Mouse (Mus musculus) right cerebral cortex, adult 2 months (tissue): ENCODE results near the gene Usp24.

Source experiments
- DNase-seq, 2 experiments: peaks; one replicate each; pipeline ENCODE4 v3.0.0; 2021 to 2022; ENCODE audit warnings: low spot score in 2 of 2

Usp24 gene

GRCm38 (mm10) chr4:106315921-106316350 lies at the start of gene Usp24:
Gene Usp24, plus strand, starts transcription at chr4:106316213.
- peak; percentile 38 to 63 for DNase-seq

DNA sequence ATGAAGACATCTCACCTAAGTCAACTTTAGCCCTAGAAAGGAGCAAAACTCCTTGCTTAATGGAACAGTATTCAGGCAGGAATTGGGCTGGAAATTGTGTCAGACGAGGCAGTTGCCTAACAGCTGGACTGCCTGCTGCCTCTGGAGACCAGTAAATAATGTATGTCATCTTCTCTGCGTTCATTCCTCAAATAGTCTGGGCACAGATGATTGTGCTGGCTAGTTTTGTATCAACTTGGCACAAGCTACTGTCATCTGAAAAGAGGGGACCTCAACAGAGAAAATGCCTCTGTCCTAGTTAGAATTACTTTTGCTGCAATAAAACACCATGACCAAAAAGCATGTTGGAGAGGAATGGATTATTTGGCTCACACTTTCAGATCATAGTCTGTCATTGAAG lies 39.1 kb upstream of the Usp24 start:
- DNase-seq = no peak

GRCm38 (mm10) chr4:106279177-106279576 lies 36.8 kb upstream of the Usp24 start:
- no peak for DNase-seq

- DNase-seq = no peak
Measured at GRCm38 (mm10) chr4:106281128-106281491, 34.9 kb upstream of the Usp24 start.

DNA sequence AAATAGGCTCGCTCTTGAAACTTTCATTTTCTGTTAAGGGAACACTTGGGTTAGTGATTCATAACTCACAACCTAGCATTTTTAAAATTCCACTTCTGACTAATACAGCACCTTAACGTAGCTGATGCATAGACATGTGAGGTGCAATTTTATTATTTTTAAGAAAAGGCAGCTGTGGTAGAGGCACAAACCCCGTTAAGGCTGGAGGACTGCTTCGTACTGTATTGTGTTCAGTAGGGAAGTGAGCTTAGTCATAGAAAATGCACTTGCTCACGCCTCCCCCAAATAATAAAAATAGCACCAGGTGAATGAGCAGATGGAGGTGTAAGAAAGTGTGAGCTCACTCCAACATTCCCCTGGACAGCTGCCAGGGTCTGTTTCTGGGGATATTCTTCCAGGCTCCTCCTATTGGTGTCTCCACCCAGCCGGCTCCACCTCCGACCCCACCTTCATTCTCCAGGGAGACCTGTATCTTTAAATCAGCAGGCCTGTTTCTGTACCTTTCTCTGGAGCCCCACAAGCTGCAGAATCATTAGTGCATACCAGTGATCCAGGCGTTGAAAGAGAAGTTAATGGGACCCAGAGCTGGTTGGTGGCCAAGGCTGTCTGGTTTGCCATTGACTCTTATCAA lies 34.4 kb upstream of the Usp24 start:
- DNase-seq = peak; percentile 47 to 48

DNA sequence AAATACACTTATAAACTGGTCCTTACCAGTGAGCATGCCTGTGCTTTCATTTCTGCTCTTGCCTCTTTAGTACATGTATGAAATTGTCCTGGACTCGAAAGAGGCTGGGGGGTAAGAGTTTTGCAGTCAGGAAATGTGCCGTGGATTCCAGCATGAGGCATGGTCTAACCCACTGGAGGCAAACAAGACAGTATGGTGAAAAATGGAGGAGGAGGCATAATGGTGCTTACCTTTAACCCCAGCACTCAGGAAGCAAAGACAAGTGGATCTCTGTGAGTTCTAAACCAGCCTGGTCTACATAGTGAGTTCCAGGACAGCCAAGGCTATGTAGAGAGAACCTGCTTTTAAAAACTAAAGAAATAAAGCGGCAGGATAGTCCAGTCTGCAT lies 33.9 kb upstream of the Usp24 start:
- DNase-seq = no peak

GRCm38 (mm10) chr4:106286958-106287743 lies 28.9 kb upstream of the Usp24 start:
- DNase-seq = no peak

DNA sequence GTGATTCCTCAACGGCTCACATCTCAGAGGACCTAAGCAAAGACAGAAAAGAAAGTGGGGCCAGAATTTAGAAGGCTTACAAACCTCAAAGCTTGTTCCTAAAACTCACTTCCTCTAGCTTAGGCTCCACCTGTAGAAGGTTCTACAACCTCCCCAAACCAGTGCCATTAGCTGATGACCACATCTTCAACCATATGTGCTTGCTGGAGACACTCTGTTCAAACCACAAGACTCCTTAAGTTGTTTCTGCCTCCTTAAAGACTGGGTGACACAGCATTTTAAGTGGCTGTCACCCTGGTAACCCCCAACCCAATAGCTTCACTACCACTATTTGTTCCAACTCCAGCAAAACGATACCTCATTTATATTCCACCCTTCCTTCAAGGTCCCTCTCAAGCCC lies 25.8 kb upstream of the Usp24 start:
- DNase-seq = no peak

DNA sequence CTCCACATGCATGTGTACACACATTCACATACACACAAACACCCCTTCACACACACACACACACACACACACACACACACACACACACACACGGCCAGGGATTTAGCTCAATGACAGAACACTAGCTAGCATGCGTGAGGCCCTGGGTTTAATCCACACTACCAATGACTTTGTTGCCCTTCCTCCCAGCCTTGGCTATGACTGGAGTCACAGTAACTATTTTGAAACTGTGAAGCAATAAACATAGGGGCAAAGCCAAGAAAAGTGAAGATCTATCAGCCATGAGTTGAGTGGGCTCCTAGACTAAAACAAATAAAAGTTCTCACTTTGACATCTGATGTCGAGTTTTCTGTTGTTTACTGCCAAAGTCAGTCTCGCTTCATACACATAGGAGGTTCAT lies 23.2 kb upstream of the Usp24 start:
- no peak for DNase-seq

GRCm38 (mm10) chr4:106293378-106294090 lies 22.5 kb upstream of the Usp24 start:
- DNase-seq = no peak

- no peak for DNase-seq
Measured at GRCm38 (mm10) chr4:106295696-106296095, 20.3 kb upstream of the Usp24 start.

GRCm38 (mm10) chr4:106296412-106297086 lies 19.5 kb upstream of the Usp24 start:
- no peak for DNase-seq

DNA sequence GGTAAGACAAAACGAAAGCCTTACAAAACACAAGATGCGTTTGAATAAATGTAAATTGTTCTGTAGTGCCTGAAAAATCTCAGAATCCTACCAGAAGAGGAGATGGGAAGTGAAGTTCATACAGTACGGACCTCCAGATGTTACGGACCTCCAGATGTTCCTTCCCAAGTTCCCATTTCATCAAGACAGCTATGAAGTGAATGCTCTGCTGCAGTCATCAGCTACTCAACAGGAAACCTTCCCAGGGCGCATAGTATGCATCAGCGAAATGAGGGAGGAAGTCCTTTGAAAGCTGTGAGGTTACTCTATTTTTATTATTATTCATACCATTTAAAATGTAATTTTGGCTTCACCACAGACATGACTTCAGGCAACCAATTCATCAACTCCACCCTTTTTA lies 14.7 kb upstream of the Usp24 start:
- no peak for DNase-seq

DNA sequence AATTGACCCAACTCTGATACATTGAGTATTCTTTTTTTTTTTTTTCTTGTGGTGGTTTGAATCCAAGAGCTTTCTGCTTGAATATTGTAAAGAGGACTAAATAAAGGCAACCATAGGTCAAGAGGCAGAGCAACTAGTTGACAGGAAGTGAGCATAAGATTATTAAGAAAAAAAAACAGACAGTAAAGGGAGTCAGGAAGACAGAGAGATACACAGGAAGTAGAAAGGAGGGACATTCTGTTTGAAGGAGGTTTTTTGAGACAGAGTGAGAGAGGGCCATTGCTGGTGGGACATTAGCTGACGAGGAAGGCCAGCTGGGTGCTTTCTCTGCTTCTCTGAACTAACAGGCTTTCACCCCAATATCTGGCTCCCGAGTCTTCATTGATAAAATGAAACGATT lies 7.9 kb upstream of the Usp24 start:
- no peak for DNase-seq

- DNase-seq = no peak
Measured at GRCm38 (mm10) chr4:106312651-106313050, 3.4 kb upstream of the Usp24 start.

DNA sequence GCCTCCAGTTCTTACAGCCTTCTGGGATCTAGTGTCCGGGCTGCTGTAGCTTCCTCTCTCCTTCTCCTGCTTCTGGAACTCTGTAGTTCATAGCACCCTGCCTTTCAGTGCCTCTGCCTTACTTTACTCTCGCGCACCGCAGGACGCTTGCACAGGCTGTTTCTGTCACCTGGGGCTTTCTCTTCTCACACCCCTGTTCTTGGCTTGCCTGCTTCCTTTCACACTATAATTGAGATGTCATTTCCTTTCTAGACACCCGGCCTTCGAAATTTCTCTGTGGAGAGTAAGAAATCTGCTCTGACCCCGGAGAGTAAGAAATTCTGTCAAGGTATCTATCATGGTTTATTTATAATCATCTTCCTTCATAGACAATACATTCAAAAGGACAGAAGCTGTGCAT lies 2.9 kb upstream of the Usp24 start:
- DNase-seq = no peak

DNA sequence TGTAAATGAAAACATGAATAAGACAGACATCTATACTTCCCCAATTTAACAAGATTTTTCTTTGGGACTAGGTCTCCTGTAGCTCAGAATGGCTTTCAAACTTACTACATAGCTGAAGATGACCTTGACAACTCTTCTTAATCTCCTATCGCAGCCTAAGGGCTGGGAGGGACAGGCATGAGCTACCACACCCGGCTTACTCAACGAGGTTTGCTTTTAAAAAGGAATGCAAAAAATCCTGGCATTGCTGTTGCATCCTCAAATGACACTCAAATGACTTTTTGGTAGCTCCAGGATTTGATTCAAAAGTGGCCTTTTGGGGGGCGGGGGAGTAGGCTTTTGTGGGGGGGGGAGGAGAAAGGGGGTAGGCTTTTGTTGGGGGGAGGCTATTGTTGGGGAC lies 2.1 kb upstream of the Usp24 start:
- DNase-seq = no peak

- DNase-seq = peak in 1 of 2 experiments; percentile 21
Measured at GRCm38 (mm10) chr4:106314291-106314690, 1.7 kb upstream of the Usp24 start.

DNA sequence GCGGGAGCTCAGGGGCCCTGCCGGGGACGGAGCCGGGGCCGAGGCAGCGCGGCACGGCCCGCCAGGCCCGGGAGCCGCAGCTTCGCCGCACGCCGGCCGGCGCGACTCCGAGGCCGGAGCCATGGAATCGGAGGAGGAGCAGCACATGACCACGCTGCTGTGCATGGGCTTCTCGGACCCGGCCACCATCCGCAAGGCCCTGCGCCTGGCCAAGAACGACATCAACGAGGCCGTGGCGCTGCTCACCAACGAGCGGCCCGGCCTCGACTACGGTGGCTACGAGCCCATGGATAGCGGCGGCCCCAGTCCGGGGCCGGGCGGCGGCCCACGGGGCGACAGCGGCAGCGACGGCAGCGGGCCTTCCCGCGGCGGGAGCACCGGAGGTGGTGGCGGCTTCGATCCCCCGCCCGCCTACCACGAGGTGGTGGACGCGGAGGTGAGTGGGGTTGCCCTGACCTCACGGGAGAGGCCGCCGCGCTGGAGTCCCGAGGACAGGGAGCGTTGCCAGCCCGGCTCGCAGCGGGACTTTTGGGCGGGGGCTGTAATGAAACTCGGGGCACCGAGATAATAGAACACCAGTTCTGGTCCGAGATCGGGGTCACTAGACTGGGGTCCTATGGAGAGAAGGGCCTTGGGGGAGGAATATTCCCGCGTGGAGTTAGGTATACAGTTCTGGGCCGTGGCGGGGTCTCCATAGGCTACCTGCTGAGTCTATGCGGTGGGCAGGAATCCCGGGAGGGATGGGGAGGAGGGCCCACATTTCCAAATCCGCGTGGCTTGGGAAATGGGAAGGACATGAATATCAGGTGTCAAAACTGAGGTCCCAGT lies 552 bp downstream of the Usp24 start:
- DNase-seq = peak; percentile 37 to 67

GRCm38 (mm10) chr4:106317179-106318055 lies 1.4 kb downstream of the Usp24 start:
- peak; percentile 17 to 34 for DNase-seq
